Mouse (Mus musculus): ENCODE measurements around the gene Dnajc7. TPM values are rescaled to one million over a fixed set of nuclear protein-coding genes. Genes with fewer than 3 reads are reported as not detected.
"Not testable (repeated sequence)": the region's sequence is repeated elsewhere in the genome, so short reads cannot be mapped to it uniquely, and the experiment has no call there.

Gene Dnajc7
- 289 and 327 TPM in 2 replicates for polyA plus RNA-seq (2015; fragmentation: Nextera tagmentation; extraction: Ambion mirVana)

DNA sequence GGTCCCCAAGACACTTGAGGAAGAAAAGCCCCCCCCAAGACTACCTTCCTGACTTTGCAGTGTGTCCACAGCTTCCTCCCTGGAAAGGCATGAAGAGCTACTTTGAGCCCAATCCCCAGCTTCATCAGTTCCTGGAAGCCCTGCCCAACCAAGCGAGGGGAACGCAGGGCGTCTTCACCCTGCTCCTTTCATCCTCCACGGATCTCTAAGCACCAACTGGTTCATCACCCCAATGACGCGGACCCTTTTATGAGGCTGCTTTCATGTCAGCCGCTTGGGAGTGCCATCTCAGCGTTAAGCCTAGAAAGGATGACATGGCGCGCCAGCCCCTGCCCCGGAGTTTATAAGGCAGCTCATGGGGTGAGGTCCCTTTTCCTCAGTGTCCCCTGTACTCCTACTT, at the start of gene Dnajc7:
TSS of gene Dnajc7 (minus strand) at position 187 of the 400 bp plus-strand sequence.
- WGBS: under 1% methylated on average over 11 of the region's 11 CpGs
- peak within 1 kb of the TSS; percentile 85 for H3K4me3 ChIP-seq (ENCODE audit: low read depth, low read length)
- peak within 1 kb of the TSS; percentile 87 for H3K9ac ChIP-seq (ENCODE audit: low read depth, low read length)
- H3K27ac ChIP-seq (ENCODE audit: low read length): peak within 1 kb of the TSS; percentile 96
- no peaks in the 10 kb centered on the region for H3K27me3 ChIP-seq (ENCODE audit: control insufficient read depth, insufficient read depth, low read depth, low read length)
- no peaks in the 10 kb centered on the region for H3K36me3 ChIP-seq (ENCODE audit: control insufficient read depth, insufficient read depth, low read length)
- no peaks in the 10 kb centered on the region for H3K9me3 ChIP-seq (replicated peaks; ENCODE audit: control insufficient read depth, low read length, poor library complexity, severe bottlenecking)
- peaks cover 29% of the 10 kb centered on the region for H3K4me1 ChIP-seq (ENCODE audit: control insufficient read depth, insufficient read depth, low read length)
- peak; percentile 13; the same call in 1 of the 2 replicates for ATAC-seq
- peak within 1 kb of the TSS; percentile 87 for H3K4me2 ChIP-seq (ENCODE audit: low read length)

DNA sequence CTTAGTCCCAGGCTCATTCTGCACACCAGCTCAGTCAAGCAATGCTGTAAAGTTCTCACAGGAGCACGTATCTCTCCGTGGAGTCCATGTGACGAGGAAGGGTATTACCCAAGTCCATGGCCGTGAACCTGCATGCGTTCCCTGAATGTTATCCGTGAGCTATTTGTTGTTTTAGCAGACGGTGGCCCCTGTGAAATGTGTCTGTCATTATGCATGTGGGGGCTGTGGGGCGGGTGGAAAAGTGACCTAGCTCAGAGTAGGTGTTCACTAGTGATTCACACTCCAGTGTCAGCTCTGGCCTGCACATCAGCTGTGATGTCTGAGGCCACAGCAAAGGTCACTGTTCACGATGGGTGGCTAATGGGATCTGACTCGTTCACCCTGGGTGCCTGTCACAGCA, 39.8 kb upstream of the Dnajc7 start:
- no peaks in the 10 kb centered on the region for H3K27me3 ChIP-seq (ENCODE audit: control insufficient read depth, insufficient read depth, low read depth, low read length)
- no peak for ATAC-seq
- H3K27ac ChIP-seq (ENCODE audit: low read length): no peak overlapping the region
- H3K9ac ChIP-seq (ENCODE audit: low read depth, low read length): no peak overlapping the region
- no peaks in the 10 kb centered on the region for H3K9me3 ChIP-seq (replicated peaks; ENCODE audit: control insufficient read depth, low read length, poor library complexity, severe bottlenecking)
- H3K4me1 ChIP-seq (ENCODE audit: control insufficient read depth, insufficient read depth, low read length): no peaks in the 10 kb centered on the region
- H3K36me3 ChIP-seq (ENCODE audit: control insufficient read depth, insufficient read depth, low read length): no peaks in the 10 kb centered on the region
- no peak overlapping the region for H3K4me2 ChIP-seq (ENCODE audit: low read length)
- H3K4me3 ChIP-seq (ENCODE audit: low read depth, low read length): no peak overlapping the region
- 73% methylated on average over 10 of the region's 10 CpGs for WGBS

DNA sequence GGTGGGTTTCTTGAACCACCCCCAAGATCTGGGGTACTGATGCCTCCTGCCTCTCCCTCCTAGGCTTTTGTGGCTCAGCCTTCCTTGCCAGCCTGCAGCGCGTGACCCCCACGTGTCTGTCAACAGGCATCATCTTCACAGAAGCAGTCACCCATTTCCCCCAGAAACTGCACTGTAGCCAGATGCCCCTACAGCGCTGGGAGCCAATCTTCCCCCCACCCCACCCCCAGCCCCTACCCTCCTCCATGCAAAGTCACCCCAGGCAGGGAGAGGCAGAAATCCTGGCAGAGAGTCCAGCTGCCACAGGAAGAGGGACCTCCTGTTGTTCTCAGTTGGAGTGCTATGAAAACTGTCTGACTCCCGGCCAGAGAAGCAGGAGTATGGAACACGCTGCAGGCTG, 36.5 kb upstream of the Dnajc7 start:
- H3K27ac ChIP-seq (ENCODE audit: low read length): no peak overlapping the region
- H3K9ac ChIP-seq (ENCODE audit: low read depth, low read length): no peak overlapping the region
- no peak overlapping the region for H3K4me3 ChIP-seq (ENCODE audit: low read depth, low read length)
- 12% methylated on average over 6 of the region's 6 CpGs for WGBS
- H3K27me3 ChIP-seq (ENCODE audit: control insufficient read depth, insufficient read depth, low read depth, low read length): no peaks in the 10 kb centered on the region; the same call in 1 of the 2 replicates
- H3K4me2 ChIP-seq (ENCODE audit: low read length): no peak overlapping the region
- ATAC-seq: no peak
- H3K9me3 ChIP-seq (replicated peaks; ENCODE audit: control insufficient read depth, low read length, poor library complexity, severe bottlenecking): no peaks in the 10 kb centered on the region
- H3K4me1 ChIP-seq (ENCODE audit: control insufficient read depth, insufficient read depth, low read length): no peaks in the 10 kb centered on the region
- no peaks in the 10 kb centered on the region for H3K36me3 ChIP-seq (ENCODE audit: control insufficient read depth, insufficient read depth, low read length)

DNA sequence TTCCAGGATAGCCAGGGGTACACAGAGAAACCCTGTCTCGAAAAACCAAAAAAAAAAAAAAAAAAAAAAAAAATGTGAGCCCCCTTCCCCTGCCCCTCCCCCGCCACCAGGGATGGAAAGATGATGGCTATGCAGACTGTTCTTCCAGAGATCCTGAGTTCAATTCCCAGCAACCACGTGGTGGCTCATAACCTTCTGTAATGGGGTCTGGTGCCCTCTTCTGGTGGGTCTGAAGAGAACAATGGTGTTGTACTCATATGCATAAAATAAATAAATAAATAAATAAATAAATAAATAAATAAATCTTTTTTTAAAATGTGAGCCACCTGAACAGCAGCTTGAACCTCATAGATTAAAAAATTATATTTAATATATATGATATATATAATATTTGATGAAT, 35.6 kb upstream of the Dnajc7 start:
- H3K9me3 ChIP-seq (replicated peaks; ENCODE audit: control insufficient read depth, low read length, poor library complexity, severe bottlenecking); H3K27ac ChIP-seq (ENCODE audit: low read length); H3K36me3 ChIP-seq (ENCODE audit: control insufficient read depth, insufficient read depth, low read length); ATAC-seq; H3K9ac ChIP-seq (ENCODE audit: low read depth, low read length); H3K4me3 ChIP-seq (ENCODE audit: low read depth, low read length); H3K27me3 ChIP-seq (ENCODE audit: control insufficient read depth, insufficient read depth, low read depth, low read length); H3K4me1 ChIP-seq (ENCODE audit: control insufficient read depth, insufficient read depth, low read length); H3K4me2 ChIP-seq (ENCODE audit: low read length): not testable (repeated sequence)
- WGBS: 53% methylated on average over 2 of the region's 3 CpGs

DNA sequence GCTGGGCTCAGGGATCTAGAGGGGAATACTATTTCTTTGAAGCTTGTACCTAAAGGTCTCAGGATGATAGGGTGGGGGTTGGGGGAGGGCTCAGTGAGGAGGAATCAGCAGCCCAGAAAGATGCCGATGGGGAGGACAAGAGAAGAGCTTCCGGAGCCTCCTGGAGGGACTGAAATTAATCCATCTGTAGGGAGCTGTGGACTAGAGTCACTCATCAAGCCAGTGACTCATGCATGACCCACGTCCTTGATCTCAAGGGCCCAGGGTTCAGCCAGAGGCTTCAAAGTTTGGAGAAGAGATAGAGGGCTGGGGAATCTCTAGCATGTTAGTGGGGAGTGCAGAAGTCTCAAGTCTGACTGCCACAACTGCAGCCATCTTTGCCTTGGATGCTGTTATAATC, 31.8 kb upstream of the Dnajc7 start:
- Histone ChIP-seq H3K9ac (ENCODE audit: low read depth, low read length) (no peak overlapping the region), H3K4me3 (ENCODE audit: low read depth, low read length) (no peak overlapping the region), H3K4me1 (ENCODE audit: control insufficient read depth, insufficient read depth, low read length) (no peaks in the 10 kb centered on the region), H3K27me3 (ENCODE audit: control insufficient read depth, insufficient read depth, low read depth, low read length) (peaks cover 15% of the 10 kb centered on the region), H3K9me3 (replicated peaks; ENCODE audit: control insufficient read depth, low read length, poor library complexity, severe bottlenecking) (no peaks in the 10 kb centered on the region), H3K27ac (ENCODE audit: low read length) (no peak overlapping the region), H3K4me2 (ENCODE audit: low read length) (no peak overlapping the region), H3K36me3 (ENCODE audit: control insufficient read depth, insufficient read depth, low read length) (no peaks in the 10 kb centered on the region)
- WGBS: 15% methylated on average over 3 of the region's 3 CpGs
- no peak for ATAC-seq

DNA sequence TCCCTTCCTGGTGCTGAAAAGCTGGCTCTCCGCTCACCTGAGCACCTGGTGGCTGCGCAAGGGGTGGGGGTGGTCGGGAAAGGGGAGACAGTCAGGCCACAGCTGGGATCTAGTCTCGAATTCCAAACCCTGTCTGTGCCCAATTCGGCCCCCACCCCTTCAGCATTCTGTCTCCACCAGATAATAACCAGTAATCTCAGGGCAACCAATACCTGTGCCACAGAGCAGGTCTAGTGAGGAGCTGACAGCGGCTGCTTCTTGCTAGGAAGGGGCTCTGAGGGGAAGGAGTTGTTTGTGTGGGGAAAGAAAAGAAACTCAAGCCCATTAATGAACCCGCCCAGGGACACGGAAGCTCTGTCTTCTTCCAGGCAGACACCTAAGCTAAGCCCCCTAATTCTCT, 31.2 kb upstream of the Dnajc7 start:
- 14% methylated on average over 7 of the region's 8 CpGs for WGBS
- H3K9me3 ChIP-seq (replicated peaks; ENCODE audit: control insufficient read depth, low read length, poor library complexity, severe bottlenecking): no peaks in the 10 kb centered on the region
- no peak overlapping the region for H3K4me3 ChIP-seq (ENCODE audit: low read depth, low read length)
- H3K27me3 ChIP-seq (ENCODE audit: control insufficient read depth, insufficient read depth, low read depth, low read length): peaks cover 15% of the 10 kb centered on the region
- H3K36me3 ChIP-seq (ENCODE audit: control insufficient read depth, insufficient read depth, low read length): no peaks in the 10 kb centered on the region
- H3K4me2 ChIP-seq (ENCODE audit: low read length): no peak overlapping the region
- ATAC-seq: no peak
- no peak overlapping the region for H3K27ac ChIP-seq (ENCODE audit: low read length)
- H3K4me1 ChIP-seq (ENCODE audit: control insufficient read depth, insufficient read depth, low read length): no peaks in the 10 kb centered on the region
- no peak overlapping the region for H3K9ac ChIP-seq (ENCODE audit: low read depth, low read length)

DNA sequence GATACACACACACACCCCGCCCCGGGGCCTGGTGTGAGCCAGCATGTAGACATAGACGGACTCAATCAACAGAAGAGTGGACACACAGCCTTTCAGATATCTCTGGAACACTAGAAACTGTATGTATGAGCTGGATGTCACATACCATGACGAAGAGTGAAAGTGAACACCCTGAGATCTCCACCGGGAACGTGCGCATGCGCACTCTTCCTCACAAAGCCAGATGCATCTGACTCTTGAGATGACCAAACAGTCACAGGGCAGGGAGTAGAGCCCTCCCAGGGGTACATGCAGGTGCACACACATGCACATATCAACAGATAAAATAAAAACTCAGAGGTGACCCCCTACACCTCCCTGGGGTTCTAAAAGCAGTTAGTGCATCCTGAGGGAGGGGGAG, 28.4 kb upstream of the Dnajc7 start:
- Histone ChIP-seq H3K27me3 (ENCODE audit: control insufficient read depth, insufficient read depth, low read depth, low read length) (peaks cover 15% of the 10 kb centered on the region), H3K36me3 (ENCODE audit: control insufficient read depth, insufficient read depth, low read length) (no peaks in the 10 kb centered on the region), H3K9me3 (replicated peaks; ENCODE audit: control insufficient read depth, low read length, poor library complexity, severe bottlenecking) (no peaks in the 10 kb centered on the region), H3K27ac (ENCODE audit: low read length) (no peak overlapping the region), H3K4me2 (ENCODE audit: low read length) (no peak overlapping the region), H3K4me1 (ENCODE audit: control insufficient read depth, insufficient read depth, low read length) (peaks cover 5% of the 10 kb centered on the region; the same call in 1 of the 2 replicates), H3K9ac (ENCODE audit: low read depth, low read length) (no peak overlapping the region), H3K4me3 (ENCODE audit: low read depth, low read length) (no peak overlapping the region)
- no peak for ATAC-seq
- 87% methylated on average over 8 of the region's 8 CpGs for WGBS

DNA sequence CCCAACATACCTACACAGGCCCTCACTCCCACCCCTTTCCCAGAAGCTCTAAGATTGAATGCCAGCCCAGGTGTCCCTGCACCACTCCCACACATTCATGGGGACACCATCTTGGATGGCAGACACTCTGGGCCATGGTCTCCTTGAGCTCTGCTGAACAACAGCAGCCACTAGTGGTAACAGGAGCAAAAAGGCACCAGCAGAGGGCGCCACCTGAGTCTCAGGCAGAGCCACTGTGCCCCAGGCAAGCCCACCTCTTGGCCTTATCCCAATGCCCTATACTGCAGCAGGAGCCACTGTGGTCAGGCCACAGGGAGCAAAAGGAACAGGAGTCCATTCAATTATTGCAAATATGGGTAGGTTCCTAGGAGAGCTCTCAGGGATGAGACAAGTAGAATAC, 26.3 kb upstream of the Dnajc7 start:
- WGBS: 5% methylated on average over 1 of the region's 1 CpGs

DNA sequence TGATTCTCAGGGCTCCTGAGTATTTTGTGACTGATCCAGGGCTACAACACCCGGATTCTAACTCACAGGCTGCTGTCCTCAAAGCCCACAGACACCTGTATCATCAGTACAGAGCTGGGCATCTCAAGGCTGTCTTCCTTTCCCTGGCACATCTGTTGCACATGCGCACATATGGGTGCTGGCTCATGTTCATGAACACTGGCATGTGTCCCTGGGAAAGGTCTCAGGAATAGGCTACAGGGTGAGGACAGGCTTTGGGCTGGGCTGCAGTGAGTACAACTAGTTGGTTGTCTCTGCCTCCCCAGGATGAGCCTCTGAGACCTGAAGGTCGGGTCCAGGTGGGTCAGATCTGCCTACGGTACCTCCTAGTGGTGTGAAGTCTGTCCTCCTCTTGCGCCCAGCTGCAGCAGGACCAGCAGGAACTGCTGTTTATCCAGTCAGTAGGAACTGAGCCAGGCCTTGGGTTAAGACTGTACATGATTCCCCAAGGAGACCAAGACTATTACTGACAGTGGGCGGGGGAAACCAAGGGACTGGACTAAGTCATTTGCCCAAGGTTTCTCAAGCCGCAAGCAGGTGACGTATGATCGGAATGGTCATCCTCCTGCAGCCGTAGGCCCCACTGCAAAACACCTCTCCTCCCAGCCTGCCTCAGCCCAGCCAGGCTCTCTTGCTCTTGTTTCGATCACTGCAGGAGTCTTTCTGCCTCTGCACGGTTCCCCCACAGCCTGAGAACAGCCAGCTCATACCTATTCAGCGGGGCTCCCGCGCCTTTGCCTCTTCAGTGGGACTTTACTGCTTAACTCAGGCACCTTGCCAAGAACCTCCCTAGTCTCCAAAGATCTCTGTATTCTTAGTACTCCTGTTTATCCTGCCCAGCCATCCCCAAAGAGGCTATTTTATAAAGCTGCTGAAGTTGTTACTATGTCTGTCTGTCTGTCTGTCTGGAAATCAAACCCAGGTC, 23.9 kb upstream of the Dnajc7 start:
- Histone ChIP-seq H3K36me3 (ENCODE audit: control insufficient read depth, insufficient read depth, low read length) (no peaks in the 10 kb centered on the region), H3K27me3 (ENCODE audit: control insufficient read depth, insufficient read depth, low read depth, low read length) (peaks cover 8% of the 10 kb centered on the region), H3K9ac (ENCODE audit: low read depth, low read length) (no peak overlapping the region), H3K4me1 (ENCODE audit: control insufficient read depth, insufficient read depth, low read length) (peaks cover 7% of the 10 kb centered on the region; the same call in 1 of the 2 replicates), H3K4me3 (ENCODE audit: low read depth, low read length) (no peak overlapping the region), H3K4me2 (ENCODE audit: low read length) (no peak overlapping the region), H3K27ac (ENCODE audit: low read length) (no peak overlapping the region), H3K9me3 (replicated peaks; ENCODE audit: control insufficient read depth, low read length, poor library complexity, severe bottlenecking) (no peaks in the 10 kb centered on the region)
- 60% methylated on average over 15 of the region's 15 CpGs for WGBS
- no peak for ATAC-seq

More for the DNA sequence above, 26.3 kb upstream of the Dnajc7 start:
- Histone ChIP-seq H3K9me3 (replicated peaks; ENCODE audit: control insufficient read depth, low read length, poor library complexity, severe bottlenecking) (no peaks in the 10 kb centered on the region), H3K4me2 (ENCODE audit: low read length) (no peak overlapping the region), H3K4me1 (ENCODE audit: control insufficient read depth, insufficient read depth, low read length) (peaks cover 5% of the 10 kb centered on the region; the same call in 1 of the 2 replicates), H3K4me3 (ENCODE audit: low read depth, low read length) (no peak overlapping the region), H3K36me3 (ENCODE audit: control insufficient read depth, insufficient read depth, low read length) (no peaks in the 10 kb centered on the region), H3K27me3 (ENCODE audit: control insufficient read depth, insufficient read depth, low read depth, low read length) (peaks cover 15% of the 10 kb centered on the region), H3K9ac (ENCODE audit: low read depth, low read length) (no peak overlapping the region), H3K27ac (ENCODE audit: low read length) (no peak overlapping the region)
- no peak for ATAC-seq
